Mouse (Mus musculus): ENCODE data around the gene Krt87. TPM values are rescaled to one million over a fixed set of nuclear protein-coding genes. Genes with fewer than 3 reads are reported as not detected.

The Krt87 gene
- polyA plus RNA-seq (2011; ENCODE audit: insufficient read depth, insufficient read length, low replicate concordance, missing spikeins) = not detected in 2 replicates

- Histone ChIP-seq H3K4me3 (replicated peaks; ENCODE audit: control insufficient read depth, low read depth, low read length) (no peak within 1 kb of the TSS), H3K4me1 (ENCODE audit: control insufficient read depth, insufficient read depth, low read length) (no peaks in the 10 kb centered on the region), H3K27ac (ENCODE audit: control insufficient read depth, insufficient read depth, low read depth, low read length, poor library complexity) (no peak within 1 kb of the TSS)
- no peak for TF ChIP-seq POLR2A (IDR thresholded peaks at IDR 0.05; ENCODE audit: borderline replicate concordance, control insufficient read depth, low read depth, low read length)
- TF ChIP-seq CTCF (IDR thresholded peaks at IDR 0.05; ENCODE audit: control insufficient read depth, insufficient read depth, low read length) = no peak
- 11% methylated on average over 34 of the region's 34 CpGs for WGBS
Measured at GRCm38 (mm10) chr15:101438555-101438954, at the start of gene Krt87. TSS of gene Krt87 (minus strand) at chr15:101438804.

GRCm38 (mm10) chr15:101485911-101486635 is 47.5 kb upstream of the Krt87 start:
- TF ChIP-seq CTCF (IDR thresholded peaks at IDR 0.05; ENCODE audit: control insufficient read depth, insufficient read depth, low read length) (no peak), POLR2A (IDR thresholded peaks at IDR 0.05; ENCODE audit: borderline replicate concordance, control insufficient read depth, low read depth, low read length) (no peak)
- 31% methylated on average over 11 of the region's 11 CpGs for WGBS
- Histone ChIP-seq H3K4me3 (replicated peaks; ENCODE audit: control insufficient read depth, low read depth, low read length) (no peak overlapping the region), H3K4me1 (ENCODE audit: control insufficient read depth, insufficient read depth, low read length) (peaks cover 16% of the 10 kb centered on the region), H3K27ac (ENCODE audit: control insufficient read depth, insufficient read depth, low read depth, low read length, poor library complexity) (peak overlapping the region; percentile 82)

- WGBS = 47% methylated on average over 1 of the region's 1 CpGs
- TF ChIP-seq CTCF (IDR thresholded peaks at IDR 0.05; ENCODE audit: control insufficient read depth, insufficient read depth, low read length) = no peak
- no peak for TF ChIP-seq POLR2A (IDR thresholded peaks at IDR 0.05; ENCODE audit: borderline replicate concordance, control insufficient read depth, low read depth, low read length)
- peaks cover 16% of the 10 kb centered on the region for H3K4me1 ChIP-seq (ENCODE audit: control insufficient read depth, insufficient read depth, low read length)
- peak overlapping the region; percentile 53 for H3K27ac ChIP-seq (ENCODE audit: control insufficient read depth, insufficient read depth, low read depth, low read length, poor library complexity)
- no peak overlapping the region for H3K4me3 ChIP-seq (replicated peaks; ENCODE audit: control insufficient read depth, low read depth, low read length)
Measured at GRCm38 (mm10) chr15:101484939-101485338, 46.3 kb upstream of the Krt87 start.

GRCm38 (mm10) chr15:101483646-101484045 is 45.0 kb upstream of the Krt87 start:
- no peak overlapping the region for H3K27ac ChIP-seq (ENCODE audit: control insufficient read depth, insufficient read depth, low read depth, low read length, poor library complexity)
- peaks cover 15% of the 10 kb centered on the region for H3K4me1 ChIP-seq (ENCODE audit: control insufficient read depth, insufficient read depth, low read length)
- TF ChIP-seq POLR2A (IDR thresholded peaks at IDR 0.05; ENCODE audit: borderline replicate concordance, control insufficient read depth, low read depth, low read length) (no peak), CTCF (IDR thresholded peaks at IDR 0.05; ENCODE audit: control insufficient read depth, insufficient read depth, low read length) (no peak)
- no peak overlapping the region for H3K4me3 ChIP-seq (replicated peaks; ENCODE audit: control insufficient read depth, low read depth, low read length)
- 88% methylated on average over 1 of the region's 1 CpGs for WGBS

GRCm38 (mm10) chr15:101482056-101482455 is 43.5 kb upstream of the Krt87 start:
- WGBS = 37% methylated on average over 4 of the region's 4 CpGs
- Histone ChIP-seq H3K4me3 (replicated peaks; ENCODE audit: control insufficient read depth, low read depth, low read length) (no peak overlapping the region), H3K27ac (ENCODE audit: control insufficient read depth, insufficient read depth, low read depth, low read length, poor library complexity) (no peak overlapping the region), H3K4me1 (ENCODE audit: control insufficient read depth, insufficient read depth, low read length) (peaks cover 15% of the 10 kb centered on the region)
- no peak for TF ChIP-seq POLR2A (IDR thresholded peaks at IDR 0.05; ENCODE audit: borderline replicate concordance, control insufficient read depth, low read depth, low read length)
- no peak for TF ChIP-seq CTCF (IDR thresholded peaks at IDR 0.05; ENCODE audit: control insufficient read depth, insufficient read depth, low read length)

- WGBS = 33% methylated on average over 11 of the region's 11 CpGs
- Histone ChIP-seq H3K27ac (ENCODE audit: control insufficient read depth, insufficient read depth, low read depth, low read length, poor library complexity) (no peak overlapping the region), H3K4me1 (ENCODE audit: control insufficient read depth, insufficient read depth, low read length) (peaks cover 5% of the 10 kb centered on the region), H3K4me3 (replicated peaks; ENCODE audit: control insufficient read depth, low read depth, low read length) (no peak overlapping the region)
- TF ChIP-seq CTCF (IDR thresholded peaks at IDR 0.05; ENCODE audit: control insufficient read depth, insufficient read depth, low read length) (no peak), POLR2A (IDR thresholded peaks at IDR 0.05; ENCODE audit: borderline replicate concordance, control insufficient read depth, low read depth, low read length) (no peak)
Measured at GRCm38 (mm10) chr15:101479666-101480060, 41.1 kb upstream of the Krt87 start.

- peaks cover 1% of the 10 kb centered on the region for H3K4me1 ChIP-seq (ENCODE audit: control insufficient read depth, insufficient read depth, low read length)
- no peak overlapping the region for H3K27ac ChIP-seq (ENCODE audit: control insufficient read depth, insufficient read depth, low read depth, low read length, poor library complexity)
- TF ChIP-seq CTCF (IDR thresholded peaks at IDR 0.05; ENCODE audit: control insufficient read depth, insufficient read depth, low read length) (peak; percentile 44), POLR2A (IDR thresholded peaks at IDR 0.05; ENCODE audit: borderline replicate concordance, control insufficient read depth, low read depth, low read length) (no peak)
- 6% methylated on average over 31 of the region's 31 CpGs for WGBS
- peak overlapping the region; percentile 26 for H3K4me3 ChIP-seq (replicated peaks; ENCODE audit: control insufficient read depth, low read depth, low read length)
Measured at GRCm38 (mm10) chr15:101479007-101479665, 40.5 kb upstream of the Krt87 start.

- H3K4me1 ChIP-seq (ENCODE audit: control insufficient read depth, insufficient read depth, low read length) = peaks cover 2% of the 10 kb centered on the region; the same call in 1 of the 2 replicates
- WGBS = 24% methylated on average over 10 of the region's 10 CpGs
- TF ChIP-seq POLR2A (IDR thresholded peaks at IDR 0.05; ENCODE audit: borderline replicate concordance, control insufficient read depth, low read depth, low read length) (no peak), CTCF (IDR thresholded peaks at IDR 0.05; ENCODE audit: control insufficient read depth, insufficient read depth, low read length) (no peak)
- H3K4me3 ChIP-seq (replicated peaks; ENCODE audit: control insufficient read depth, low read depth, low read length) = no peak within 1 kb of the TSS
- no peak within 1 kb of the TSS for H3K27ac ChIP-seq (ENCODE audit: control insufficient read depth, insufficient read depth, low read depth, low read length, poor library complexity)
Measured at GRCm38 (mm10) chr15:101472952-101473528, 34.4 kb upstream of the Krt87 start, which contains the start of gene Krt86. TSS of gene Krt86 (plus strand) at chr15:101473478.
